Mouse (Mus musculus): ENCODE results near the gene Asna1. TPM values are rescaled to one million over a fixed set of nuclear protein-coding genes. Genes with fewer than 3 reads are reported as not detected.

The Asna1 gene
- polyA plus RNA-seq, 1 experiment from 2014 or later: 113 TPM

DNA sequence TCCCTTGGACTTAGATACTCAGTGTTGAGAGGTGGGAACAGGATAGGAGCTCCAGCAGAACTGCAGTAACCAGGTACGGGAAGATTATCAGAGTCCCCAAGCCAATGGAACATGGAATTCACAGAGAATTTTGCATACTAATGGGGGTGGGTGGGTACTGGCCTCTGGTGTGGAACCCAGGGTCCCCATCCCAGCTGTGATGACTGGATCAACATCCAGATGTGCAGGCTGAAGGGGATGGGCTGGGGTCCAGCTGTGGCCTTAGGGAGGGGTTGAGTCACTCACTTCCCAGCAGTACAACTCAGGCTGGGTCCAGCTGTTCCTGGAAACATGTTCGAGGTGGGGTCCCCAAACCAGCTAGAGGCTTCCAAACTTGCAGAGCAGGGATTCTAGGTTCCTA lies 37.2 kb downstream of the Asna1 start:
- Histone ChIP-seq H3K27me3 (replicated peaks) (peaks cover 28% of the 10 kb centered on the region), H3K9me3 (no peaks in the 10 kb centered on the region), H3K4me2 (no peak overlapping the region), H3K36me3 (no peaks in the 10 kb centered on the region), H3K27ac (replicated peaks) (no peak overlapping the region), H3K4me3 (no peak overlapping the region), H3K4me1 (peaks cover 43% of the 10 kb centered on the region), H3K9ac (0 out of 2 replicates have a peak overlapping the region, but pooled peaks have one; percentile 10)
- WGBS: 62% methylated on average over 2 of the region's 2 CpGs
- no peak for ATAC-seq (ENCODE audit: extremely low read depth, insufficient number of reproducible peaks, low FRiP score, low TSS enrichment)

GRCm38 (mm10) chr8:84987388-84987787 lies 37.7 kb downstream of the Asna1 start:
- H3K4me2 ChIP-seq: no peak overlapping the region
- WGBS: 74% methylated on average over 5 of the region's 5 CpGs

DNA sequence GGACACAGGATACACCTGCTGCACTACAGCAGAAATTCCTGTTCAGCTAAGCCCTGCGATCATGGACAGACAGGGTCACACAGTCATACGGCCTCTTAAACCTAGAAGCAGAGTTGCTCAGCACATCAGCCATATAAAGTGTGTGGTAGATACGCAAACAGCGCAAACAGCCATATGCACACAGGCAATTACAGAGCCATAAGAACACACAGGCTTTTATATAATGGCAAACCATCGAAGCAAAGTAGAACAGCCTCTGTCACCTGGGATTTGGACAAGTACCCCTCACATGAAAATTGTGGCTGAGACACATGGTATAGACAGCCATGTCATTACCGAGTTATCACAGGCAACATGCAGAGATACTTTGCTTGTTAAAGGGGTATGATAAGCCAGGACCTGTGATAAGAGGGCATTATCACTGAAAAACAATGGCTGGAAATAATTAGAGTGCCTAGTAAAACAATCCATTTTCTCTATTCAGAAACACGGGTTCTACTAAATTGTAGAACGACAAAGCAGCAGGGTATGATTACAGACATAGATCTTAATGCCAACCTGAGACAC lies 38.6 kb downstream of the Asna1 start:
- Histone ChIP-seq H3K4me3 (peak overlapping the region; percentile 66), H3K36me3 (no peaks in the 10 kb centered on the region), H3K4me1 (peaks cover 52% of the 10 kb centered on the region), H3K9me3 (no peaks in the 10 kb centered on the region), H3K27ac (replicated peaks) (peak overlapping the region; percentile 72; the same call in 1 of the 2 replicates), H3K27me3 (replicated peaks) (peaks cover 22% of the 10 kb centered on the region), H3K4me2 (peak overlapping the region; percentile 99), H3K9ac (peak overlapping the region; percentile 83)
- ATAC-seq (ENCODE audit: extremely low read depth, insufficient number of reproducible peaks, low FRiP score, low TSS enrichment): no peak
- 31% methylated on average over 8 of the region's 8 CpGs for WGBS

More at GRCm38 (mm10) chr8:84987388-84987787, 37.7 kb downstream of the Asna1 start:
- Histone ChIP-seq H3K4me1 (peaks cover 43% of the 10 kb centered on the region), H3K4me3 (no peak overlapping the region), H3K27me3 (replicated peaks) (peaks cover 23% of the 10 kb centered on the region), H3K9ac (no peak overlapping the region), H3K27ac (replicated peaks) (no peak overlapping the region), H3K9me3 (no peaks in the 10 kb centered on the region), H3K36me3 (no peaks in the 10 kb centered on the region)
- ATAC-seq (ENCODE audit: extremely low read depth, insufficient number of reproducible peaks, low FRiP score, low TSS enrichment): no peak

- Histone ChIP-seq H3K36me3 (no peaks in the 10 kb centered on the region), H3K27ac (replicated peaks) (peak overlapping the region; percentile 72), H3K27me3 (replicated peaks) (peaks cover 22% of the 10 kb centered on the region), H3K9ac (peak overlapping the region; percentile 83), H3K4me1 (peaks cover 53% of the 10 kb centered on the region), H3K4me2 (peak overlapping the region; percentile 99), H3K9me3 (no peaks in the 10 kb centered on the region), H3K4me3 (peak overlapping the region; percentile 66)
- ATAC-seq (ENCODE audit: extremely low read depth, insufficient number of reproducible peaks, low FRiP score, low TSS enrichment): peak; percentile 27
- WGBS: 1% methylated on average over 53 of the region's 53 CpGs
Observed at GRCm38 (mm10) chr8:84985684-84986378, 39.2 kb downstream of the Asna1 start.

GRCm38 (mm10) chr8:84985049-84985683 lies 39.9 kb downstream of the Asna1 start:
- H3K36me3 ChIP-seq: no peaks in the 10 kb centered on the region
- H3K27me3 ChIP-seq (replicated peaks): peaks cover 22% of the 10 kb centered on the region
- H3K4me3 ChIP-seq: peak overlapping the region; percentile 66
- no peaks in the 10 kb centered on the region for H3K9me3 ChIP-seq
- peaks cover 57% of the 10 kb centered on the region for H3K4me1 ChIP-seq
- peak overlapping the region; percentile 99 for H3K4me2 ChIP-seq
- WGBS: 2% methylated on average over 23 of the region's 23 CpGs
- ATAC-seq (ENCODE audit: extremely low read depth, insufficient number of reproducible peaks, low FRiP score, low TSS enrichment): no peak
- H3K9ac ChIP-seq: peak overlapping the region; percentile 83
- H3K27ac ChIP-seq (replicated peaks): peak overlapping the region; percentile 72

DNA sequence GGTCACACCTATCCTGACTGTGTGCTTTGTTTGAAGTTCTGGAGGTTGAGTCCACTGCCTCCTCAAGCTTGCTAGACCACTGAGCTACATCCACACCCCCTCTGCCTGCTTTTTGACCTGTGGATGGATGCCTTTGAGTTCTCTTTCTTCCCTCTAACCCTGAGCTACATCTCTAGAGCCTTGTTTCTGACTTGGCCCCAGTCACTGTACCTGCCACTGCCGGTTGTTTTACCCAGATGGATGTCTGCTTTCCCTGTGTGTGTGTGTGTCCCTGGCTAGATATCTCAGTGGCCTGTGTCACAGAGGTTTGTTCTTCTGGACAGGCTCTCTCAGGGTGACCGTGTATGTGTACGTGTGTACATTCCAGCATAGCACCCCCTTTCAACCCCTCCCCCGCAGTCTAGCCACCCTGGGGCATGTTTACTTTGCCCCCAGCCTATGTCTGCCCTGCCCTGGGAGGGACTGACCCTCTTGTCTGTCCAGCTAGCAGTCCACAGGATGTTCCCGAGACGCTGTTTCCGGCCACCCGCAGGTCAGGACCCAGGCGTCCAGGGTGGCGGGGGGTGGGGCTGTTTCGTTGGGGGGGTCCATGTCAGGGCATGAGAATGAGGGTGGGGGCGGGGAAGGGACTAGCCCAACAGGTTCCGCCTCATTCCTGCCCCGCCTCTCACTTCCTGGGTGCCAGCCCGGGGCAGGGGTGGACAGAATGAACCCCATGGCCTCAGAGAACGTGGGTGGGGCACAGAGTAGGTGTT lies 40.6 kb downstream of the Asna1 start:
- no peaks in the 10 kb centered on the region for H3K36me3 ChIP-seq
- WGBS: 11% methylated on average over 16 of the region's 16 CpGs
- H3K4me2 ChIP-seq: peak overlapping the region; percentile 99
- H3K9ac ChIP-seq: peak overlapping the region; percentile 83
- H3K4me1 ChIP-seq: peaks cover 63% of the 10 kb centered on the region
- H3K27me3 ChIP-seq (replicated peaks): peaks cover 22% of the 10 kb centered on the region
- H3K27ac ChIP-seq (replicated peaks): peak overlapping the region; percentile 72
- peak overlapping the region; percentile 66 for H3K4me3 ChIP-seq
- no peaks in the 10 kb centered on the region for H3K9me3 ChIP-seq
- ATAC-seq (ENCODE audit: extremely low read depth, insufficient number of reproducible peaks, low FRiP score, low TSS enrichment): no peak

DNA sequence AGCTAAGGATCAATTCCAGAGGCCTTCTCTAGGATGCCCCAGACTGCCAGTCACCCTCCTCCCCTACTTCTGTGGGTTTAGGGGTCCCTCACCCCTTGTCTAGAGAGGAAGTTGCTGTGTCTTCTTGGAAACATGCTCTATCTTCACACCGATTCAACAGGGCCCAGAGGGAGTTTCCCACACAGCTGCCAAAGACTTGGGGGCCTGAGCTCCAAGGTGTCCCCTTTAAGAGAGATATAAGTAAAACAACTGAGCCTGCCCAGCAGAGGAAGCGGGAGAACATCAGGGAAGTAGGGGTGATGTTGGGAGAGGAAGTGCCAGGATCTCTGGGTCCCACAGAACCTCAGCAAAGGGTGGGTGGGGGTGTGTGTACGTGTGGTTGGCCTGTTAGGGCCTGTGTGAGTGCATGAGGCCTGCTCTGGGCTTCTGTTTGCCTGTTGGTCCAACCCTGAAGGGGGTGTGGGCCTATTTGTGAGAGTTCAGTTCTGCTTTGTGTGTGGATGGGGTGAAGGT lies 42.5 kb downstream of the Asna1 start:
- H3K27ac ChIP-seq (replicated peaks): no peak overlapping the region
- no peak for ATAC-seq (ENCODE audit: extremely low read depth, insufficient number of reproducible peaks, low FRiP score, low TSS enrichment)
- H3K27me3 ChIP-seq (replicated peaks): peaks cover 13% of the 10 kb centered on the region
- H3K36me3 ChIP-seq: no peaks in the 10 kb centered on the region
- H3K4me1 ChIP-seq: peaks cover 76% of the 10 kb centered on the region
- no peak overlapping the region for H3K4me2 ChIP-seq
- no peak overlapping the region for H3K4me3 ChIP-seq
- no peak overlapping the region for H3K9ac ChIP-seq
- H3K9me3 ChIP-seq: no peaks in the 10 kb centered on the region
- WGBS: 57% methylated on average over 3 of the region's 3 CpGs

DNA sequence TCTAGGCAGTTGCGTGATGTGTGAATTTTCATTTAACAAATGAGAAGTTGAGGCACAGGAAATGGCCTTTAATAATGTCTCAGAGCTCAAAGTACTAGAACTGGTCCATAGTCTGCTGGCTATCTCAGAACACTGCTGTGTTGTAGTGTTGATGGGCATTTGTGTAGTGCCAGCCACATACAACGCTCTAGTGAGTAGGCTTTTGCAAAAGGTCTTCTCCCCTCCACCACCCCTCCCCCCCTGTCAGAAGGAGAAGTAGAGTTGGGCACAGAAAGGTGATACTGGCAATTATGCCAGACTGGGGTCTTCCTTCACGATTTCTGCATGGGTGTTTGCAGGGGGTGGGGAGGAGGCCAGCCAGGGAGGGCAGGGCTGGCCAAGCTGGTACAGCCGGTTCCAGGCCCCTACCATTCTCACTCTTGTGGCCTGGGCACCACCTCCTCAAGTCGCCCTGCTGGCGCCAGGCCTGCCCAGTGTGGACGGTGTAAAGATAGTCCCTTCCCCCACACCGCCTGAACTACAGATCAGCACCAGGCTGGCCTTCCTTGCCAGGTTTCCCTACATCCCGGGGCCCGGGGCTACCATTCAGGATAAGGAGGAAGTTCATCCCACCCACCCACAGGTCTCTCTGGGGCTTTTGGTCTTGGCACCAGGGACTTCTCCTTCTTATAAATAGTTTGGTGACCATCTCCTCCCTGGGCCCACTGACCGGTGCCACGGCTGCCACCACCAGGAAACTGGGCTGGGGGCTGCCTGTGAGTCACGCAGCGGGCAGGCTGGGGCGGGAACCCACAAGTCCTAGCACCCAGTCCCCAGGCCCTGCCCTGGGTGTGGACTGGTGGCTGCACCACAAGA lies 43.2 kb downstream of the Asna1 start:
- H3K9me3 ChIP-seq: no peaks in the 10 kb centered on the region
- H3K4me2 ChIP-seq: no peak overlapping the region
- ATAC-seq (ENCODE audit: extremely low read depth, insufficient number of reproducible peaks, low FRiP score, low TSS enrichment): no peak
- peaks cover 81% of the 10 kb centered on the region for H3K4me1 ChIP-seq
- peaks cover 6% of the 10 kb centered on the region for H3K27me3 ChIP-seq (replicated peaks)
- WGBS: 70% methylated on average over 15 of the region's 15 CpGs
- H3K4me3 ChIP-seq: no peak overlapping the region
- peak overlapping the region; percentile 90; the same call in 1 of the 2 replicates for H3K27ac ChIP-seq (replicated peaks)
- no peaks in the 10 kb centered on the region for H3K36me3 ChIP-seq
- no peak overlapping the region for H3K9ac ChIP-seq

GRCm38 (mm10) chr8:84980622-84981358 lies 44.3 kb downstream of the Asna1 start:
- Histone ChIP-seq H3K36me3 (no peaks in the 10 kb centered on the region), H3K9ac (peak overlapping the region; percentile 88), H3K9me3 (no peaks in the 10 kb centered on the region), H3K27me3 (replicated peaks) (no peaks in the 10 kb centered on the region), H3K4me2 (peak overlapping the region; percentile 99), H3K27ac (replicated peaks) (peak overlapping the region; percentile 90), H3K4me1 (peaks cover 79% of the 10 kb centered on the region), H3K4me3 (peak overlapping the region; percentile 73)
- WGBS: 29% methylated on average over 11 of the region's 11 CpGs
- no peak for ATAC-seq (ENCODE audit: extremely low read depth, insufficient number of reproducible peaks, low FRiP score, low TSS enrichment)
